Mouse (Mus musculus) heart, postnatal 10 days (tissue): ENCODE results near the gene Jag2. TPM values are rescaled to one million over a fixed set of nuclear protein-coding genes. Genes with fewer than 3 reads are reported as not detected.

Experiments used
- DNase-seq, 2 experiments: peaks; one replicate each; pipeline ENCODE4 v3.0.0; 2021
- intact Hi-C: fragments of 180-260 bp; cut with DNase I; formaldehyde crosslinking; loops from one replicate; pipeline ENCODE4 v1.15.1; 2025
- microRNA-seq, 2 experiments: library from miRNA; unstranded; fragments of <30 nt; microRNA quantifications; one replicate each; pipeline ENCODE4 v1.2.0; 2022
- total RNA-seq, 2 experiments: library from RNA; stranded (reverse); gene quantifications; 2 replicates each; pipeline ENCODE4 v1.2.3; 2021

Gene Jag2
- total RNA-seq, 2 experiments from 2014 or later = 36.1 to 38.5 TPM

- DNase-seq = no peak
- intact Hi-C loops = loop anchor here (2.0 to 10.0 kb wide), 3 partner anchors 55 to 201 kb away; partner anchors contain the start of genes Jag2 and Tex22
Observed at GRCm38 (mm10) chr12:112874199-112874598, 55.4 kb downstream of the Jag2 start.

GRCm38 (mm10) chr12:112873452-112874190 lies 56.0 kb downstream of the Jag2 start:
- DNase-seq = peak; percentile 66 to 78
- intact Hi-C loops = loop anchor here (2.0 to 10.0 kb wide), 3 partner anchors 55 to 201 kb away; partner anchors contain the start of genes Jag2 and Tex22

- no peak for DNase-seq
- intact Hi-C loops = loop anchor here (10.0 kb wide), 2 partner anchors 82 to 202 kb away; partner anchors contain the start of gene Tex22
Observed at GRCm38 (mm10) chr12:112872991-112873390, 56.6 kb downstream of the Jag2 start.

GRCm38 (mm10) chr12:112871272-112871671 lies 58.3 kb downstream of the Jag2 start:
- DNase-seq = no peak
- intact Hi-C loops = loop anchor here (10.0 kb wide), 2 partner anchors 84 to 204 kb away; partner anchors contain the start of gene Tex22

GRCm38 (mm10) chr12:112870775-112871174 lies 58.8 kb downstream of the Jag2 start:
- peak in 1 of 2 experiments; percentile 29 for DNase-seq
- intact Hi-C loops = loop anchor here (10.0 kb wide), 2 partner anchors 84 to 204 kb away; partner anchors contain the start of gene Tex22

- intact Hi-C loops = loop anchor here (10.0 kb wide), 2 partner anchors 85 to 205 kb away; partner anchors contain the start of gene Tex22
- DNase-seq = no peak
Observed at GRCm38 (mm10) chr12:112869783-112870204, 59.8 kb downstream of the Jag2 start.

- intact Hi-C loops = no loop called here
- DNase-seq = no peak
Observed at GRCm38 (mm10) chr12:112868178-112869087, 61.1 kb downstream of the Jag2 start, which contains the start of gene Gpr132. Gpr132 (minus strand) TSS chr12:112868228.

- intact Hi-C loops = no loop called here
- no peak for DNase-seq
Observed at GRCm38 (mm10) chr12:112867106-112867674, 62.4 kb downstream of the Jag2 start.

- intact Hi-C loops = no loop called here
- DNase-seq = peak in 1 of 2 experiments; percentile 40
Observed at GRCm38 (mm10) chr12:112866467-112867080, 63.0 kb downstream of the Jag2 start.

- intact Hi-C loops = no loop called here
- no peak for DNase-seq
Observed at GRCm38 (mm10) chr12:112864804-112865203, 64.8 kb downstream of the Jag2 start.

- intact Hi-C loops = no loop called here
- DNase-seq = no peak
Observed at GRCm38 (mm10) chr12:112861911-112862321, 67.7 kb downstream of the Jag2 start.

GRCm38 (mm10) chr12:112860765-112861164 lies 68.8 kb downstream of the Jag2 start:
- DNase-seq = no peak

GRCm38 (mm10) chr12:112859930-112860329 lies 69.6 kb downstream of the Jag2 start:
- intact Hi-C loops = no loop called here
- DNase-seq = no peak

More at GRCm38 (mm10) chr12:112860765-112861164, 68.8 kb downstream of the Jag2 start:
- intact Hi-C loops = no loop called here

- DNase-seq = no peak
- intact Hi-C loops = no loop called here
Observed at GRCm38 (mm10) chr12:112858581-112859336, 70.8 kb downstream of the Jag2 start.

Small RNA genes lying within 50 kb of the gene (microRNA-seq; reads per million reads assigned to microRNA genes)
- gene Mir6941 = 0 to 0.24 reads per million in 2 experiments

Other genes with a start within 250 kb of the Jag2 start
- gene Cep170b, start 209.3 kb downstream of the Jag2 start, total RNA-seq = 10 to 100 TPM; 11.3 to 11.9 TPM
- gene Pld4, start 169.1 kb downstream of the Jag2 start, total RNA-seq = 1 to 10 TPM; 5.7 to 5.8 TPM
- gene Ahnak2, start 127.1 kb downstream of the Jag2 start, total RNA-seq = 10 to 100 TPM; 13.6 to 17.4 TPM
- gene Clba1, start 120.8 kb downstream of the Jag2 start, total RNA-seq = 1 to 10 TPM; 2.4 to 3.1 TPM
- 10 to 100 TPM; 13.7 to 16.6 TPM for gene Cdca4, start 100.4 kb downstream of the Jag2 start, total RNA-seq
- gene Gpr132, start 61.5 kb downstream of the Jag2 start, total RNA-seq = under 1 TPM; 0.17 to 0.19 TPM
- gene Nudt14, start 12.3 kb upstream of the Jag2 start, total RNA-seq = 10 to 100 TPM; 11.7 to 11.8 TPM
- gene Btbd6, start 46.7 kb upstream of the Jag2 start, total RNA-seq = 10 to 100 TPM; 22.9 to 24.5 TPM
- 10 to 100 TPM; 29.3 to 35.8 TPM for gene Brf1, start 70.9 kb upstream of the Jag2 start, total RNA-seq
- gene Pacs2, start 84.7 kb upstream of the Jag2 start, total RNA-seq = 10 to 100 TPM; 29.3 to 30.4 TPM
- gene Tex22, start 144.7 kb upstream of the Jag2 start, total RNA-seq = under 1 TPM in 1 of 2 experiments, not detected in 1; 0.41 TPM
- gene Mta1, start 168.5 kb upstream of the Jag2 start, total RNA-seq = 10 to 100 TPM; 50.1 TPM
- 1,000 to 10,000 TPM; 1,259 to 1,405 TPM for gene Crip2, start 210.5 kb upstream of the Jag2 start, total RNA-seq
- 100 to 1,000 TPM; 260 to 267 TPM for gene Crip1, start 216.5 kb upstream of the Jag2 start, total RNA-seq
- 1 to 10 TPM; 2.5 to 2.8 TPM for gene Tedc1, start 226.6 kb upstream of the Jag2 start, total RNA-seq